Mouse (Mus musculus): Measurements from ENCODE around the gene Csn3.

The Csn3 gene

GRCm38 (mm10) chr5:87925372-87925771, at the start of gene Csn3:
Gene Csn3 (plus strand): TSS chr5:87925579.
- no peak for DNase-seq (ENCODE audit: low read depth, low spot score)

- DNase-seq (ENCODE audit: low read depth, low spot score), result no peak
Measured at GRCm38 (mm10) chr5:87884729-87885128, 40.6 kb upstream of the Csn3 start, which contains the start of gene Odam. Gene Odam (plus strand): TSS chr5:87885029.

- no peak for DNase-seq (ENCODE audit: low read depth, low spot score)
Measured at GRCm38 (mm10) chr5:87931603-87932002, 6.2 kb downstream of the Csn3 start.

- DNase-seq (ENCODE audit: low read depth, low spot score), result peak; percentile 2
Measured at GRCm38 (mm10) chr5:87940752-87941151, 15.4 kb downstream of the Csn3 start.

- DNase-seq (ENCODE audit: low read depth, low spot score), result no peak
Measured at GRCm38 (mm10) chr5:87942515-87942914, 17.1 kb downstream of the Csn3 start.

- DNase-seq (ENCODE audit: low read depth, low spot score), result no peak
Measured at GRCm38 (mm10) chr5:87951836-87952235, 26.5 kb downstream of the Csn3 start.

- DNase-seq (ENCODE audit: low read depth, low spot score), result no peak
Measured at GRCm38 (mm10) chr5:87969201-87969600, 43.8 kb downstream of the Csn3 start, which contains the start of the genes 2310003L06Rik and Gm28434. Gene 2310003L06Rik (plus strand): TSS chr5:87969459. Gene Gm28434 (plus strand): TSS chr5:87969517.

GRCm38 (mm10) chr5:87979139-87979538, 53.8 kb downstream of the Csn3 start, which contains the start of gene Cabs1:
Gene Cabs1 (plus strand): TSS chr5:87979439.
- DNase-seq (ENCODE audit: low read depth, low spot score), result no peak
